Mouse (Mus musculus): ENCODE data around the gene Cntnap5a.

Cntnap5a gene

DNA sequence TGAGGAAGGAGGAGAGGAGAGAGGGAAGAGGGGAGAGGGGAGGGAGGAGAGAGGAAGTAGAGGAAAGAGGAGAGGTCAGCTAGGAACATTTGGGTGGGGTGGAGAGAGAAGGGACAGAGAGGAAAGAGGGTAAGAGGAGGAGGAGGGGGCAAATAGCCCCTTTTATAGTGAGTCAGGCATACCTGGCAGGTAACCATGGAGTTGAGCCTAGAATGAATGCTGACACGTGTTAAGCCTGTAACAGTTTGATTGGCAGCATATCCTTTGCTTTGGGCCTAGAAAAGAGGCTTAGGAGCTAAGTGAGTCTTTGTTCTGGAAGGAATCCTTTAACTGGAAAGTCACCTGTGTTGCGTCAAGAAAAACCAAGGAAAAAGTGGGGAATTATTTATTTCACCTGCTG, 681.6 kb downstream of the Cntnap5a start:
- DNase-seq (ENCODE audit: low spot score in 2 of 2) = no peak

DNA sequence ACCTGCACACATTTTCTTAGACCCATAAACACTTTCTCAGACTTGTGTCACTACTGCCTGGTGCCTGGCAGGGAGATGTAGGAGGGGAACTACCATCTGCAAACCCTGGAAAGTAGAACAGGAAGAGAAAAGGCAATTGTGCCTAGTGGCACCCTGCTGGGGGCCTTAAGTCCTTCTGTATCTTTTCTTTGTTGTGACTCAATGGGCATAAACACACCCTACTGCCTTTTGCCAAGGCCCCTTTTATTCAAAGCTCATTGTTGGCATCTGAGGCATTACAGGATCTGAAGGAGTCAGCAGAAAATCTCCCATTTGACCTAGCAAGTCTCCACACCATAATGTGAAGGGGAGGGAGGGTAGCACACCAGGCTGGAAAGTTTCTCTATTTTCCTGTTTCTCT, 682.2 kb downstream of the Cntnap5a start:
- DNase-seq (ENCODE audit: low spot score in 2 of 2) = no peak

GRCm38 (mm10) chr1:116367572-116367971, 683.0 kb downstream of the Cntnap5a start:
- DNase-seq (ENCODE audit: low spot score in 2 of 2) = no peak

GRCm38 (mm10) chr1:116370817-116371216, 686.3 kb downstream of the Cntnap5a start:
- DNase-seq (ENCODE audit: low spot score in 2 of 2) = no peak

DNA sequence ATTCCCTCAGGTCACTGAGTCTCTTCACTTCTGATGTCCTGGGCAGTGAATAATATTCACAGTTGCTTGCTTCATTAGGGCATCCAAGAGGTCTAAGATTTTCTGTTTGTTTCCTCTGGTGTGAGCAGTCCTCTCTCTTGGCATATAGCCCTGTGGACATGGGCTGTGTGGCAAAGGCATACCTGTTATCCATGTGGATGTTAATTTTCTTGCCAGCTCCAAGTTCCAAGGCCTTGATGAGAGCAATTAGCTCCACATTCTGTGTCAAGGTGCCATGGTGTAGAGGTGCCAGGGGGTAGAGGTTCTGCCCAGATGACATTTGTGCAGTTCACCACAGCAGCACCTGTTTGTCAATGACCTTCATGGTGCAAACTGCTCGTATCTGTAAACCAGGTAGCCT, 689.0 kb downstream of the Cntnap5a start:
- DNase-seq (ENCODE audit: low spot score in 2 of 2) = no peak

DNA sequence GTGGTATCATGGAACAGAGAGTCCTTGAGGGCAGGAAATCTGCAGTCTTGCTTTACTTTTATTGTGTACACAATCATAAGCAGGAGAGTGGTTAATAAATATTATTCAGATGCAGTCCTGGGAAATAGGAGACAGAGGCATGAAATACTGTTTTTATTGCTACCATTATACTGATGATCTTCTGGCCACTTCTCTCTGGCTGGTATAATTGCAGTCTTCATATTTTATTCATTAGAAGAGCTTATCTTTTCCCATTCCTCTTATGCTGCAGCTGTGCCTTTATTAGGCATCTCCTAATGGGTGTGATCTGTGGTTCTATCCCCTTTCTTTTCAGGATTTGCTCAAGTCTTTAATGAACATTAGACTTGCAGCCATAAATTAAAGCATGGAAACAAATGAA, 707.8 kb downstream of the Cntnap5a start:
- no peak for DNase-seq (ENCODE audit: low spot score in 2 of 2)

- DNase-seq (ENCODE audit: low spot score in 2 of 2) = no peak
Measured at GRCm38 (mm10) chr1:116401996-116402656, 717.6 kb downstream of the Cntnap5a start.

- DNase-seq (ENCODE audit: low spot score in 2 of 2) = no peak
Measured at GRCm38 (mm10) chr1:116409836-116410235, 725.3 kb downstream of the Cntnap5a start.

GRCm38 (mm10) chr1:116428396-116428795, 743.8 kb downstream of the Cntnap5a start:
- DNase-seq (ENCODE audit: low spot score in 2 of 2) = no peak

DNA sequence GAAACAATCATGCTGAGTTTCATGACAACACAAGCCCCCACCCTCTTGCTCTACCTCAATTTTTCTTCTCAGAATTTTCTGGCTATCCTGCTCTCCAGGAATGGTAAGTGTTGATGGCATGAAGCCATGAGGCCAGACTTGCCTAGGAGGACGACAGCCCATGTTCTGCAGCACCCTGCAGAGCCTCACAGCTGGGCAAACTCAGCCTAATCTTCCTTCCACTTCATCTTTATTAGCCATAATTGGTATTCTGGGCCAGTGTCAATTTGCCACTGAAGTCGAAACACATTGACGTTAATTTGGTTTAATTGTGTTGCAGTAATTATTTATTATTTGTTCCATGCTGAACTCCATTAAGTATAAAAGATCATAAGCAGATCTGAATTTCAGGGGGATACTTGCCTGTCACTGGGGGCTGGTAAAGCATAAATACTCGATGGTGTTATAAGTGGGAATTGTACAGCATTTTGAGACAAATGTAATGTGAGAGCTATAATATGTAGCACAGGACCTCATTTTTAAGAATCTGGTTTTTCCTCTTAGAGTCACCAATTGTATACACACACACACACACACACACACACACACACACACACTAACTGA, 770.7 kb downstream of the Cntnap5a start:
- DNase-seq (ENCODE audit: low spot score in 2 of 2) = no peak

- peak; percentile 6 to 10 for DNase-seq (ENCODE audit: low spot score in 2 of 2)
Measured at GRCm38 (mm10) chr1:116477703-116478102, 793.1 kb downstream of the Cntnap5a start.

DNA sequence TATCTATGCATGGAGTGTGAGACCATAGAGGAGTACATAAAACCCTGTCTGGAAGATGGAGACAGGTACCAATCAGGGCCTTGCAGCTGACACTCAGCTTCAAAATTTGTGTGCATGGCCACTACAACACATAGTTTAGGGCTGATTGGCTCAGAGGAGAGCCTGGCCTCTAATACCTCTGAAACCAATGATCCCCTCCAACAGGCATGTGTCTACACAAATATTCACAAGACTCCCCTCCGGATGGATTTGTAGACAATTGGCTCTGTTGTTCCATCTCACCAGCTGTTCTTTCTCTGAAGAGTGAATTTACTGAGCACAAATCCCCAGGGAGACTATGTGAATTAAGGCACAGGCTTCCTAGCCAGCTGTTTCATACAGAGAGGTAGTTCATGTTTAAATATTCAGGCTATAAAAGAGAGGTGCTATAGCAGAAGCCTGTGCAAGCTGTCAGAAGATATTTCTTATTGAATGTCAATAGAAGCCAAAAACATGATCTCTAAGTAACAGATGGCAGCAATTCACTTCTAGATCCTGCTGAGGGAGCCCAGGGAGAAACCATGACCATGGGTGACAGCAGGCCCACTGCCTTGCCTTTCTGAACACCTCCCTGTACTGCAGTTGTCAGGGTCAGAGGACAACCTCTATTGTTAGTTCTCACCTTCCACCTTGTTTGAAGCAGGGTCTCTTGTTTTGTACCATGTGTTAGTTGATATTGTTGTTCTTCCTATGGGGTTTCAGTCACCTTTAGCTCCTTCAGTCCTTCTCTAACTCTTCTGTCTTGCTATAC, 804.4 kb downstream of the Cntnap5a start:
- DNase-seq (ENCODE audit: low spot score in 2 of 2) = no peak

DNA sequence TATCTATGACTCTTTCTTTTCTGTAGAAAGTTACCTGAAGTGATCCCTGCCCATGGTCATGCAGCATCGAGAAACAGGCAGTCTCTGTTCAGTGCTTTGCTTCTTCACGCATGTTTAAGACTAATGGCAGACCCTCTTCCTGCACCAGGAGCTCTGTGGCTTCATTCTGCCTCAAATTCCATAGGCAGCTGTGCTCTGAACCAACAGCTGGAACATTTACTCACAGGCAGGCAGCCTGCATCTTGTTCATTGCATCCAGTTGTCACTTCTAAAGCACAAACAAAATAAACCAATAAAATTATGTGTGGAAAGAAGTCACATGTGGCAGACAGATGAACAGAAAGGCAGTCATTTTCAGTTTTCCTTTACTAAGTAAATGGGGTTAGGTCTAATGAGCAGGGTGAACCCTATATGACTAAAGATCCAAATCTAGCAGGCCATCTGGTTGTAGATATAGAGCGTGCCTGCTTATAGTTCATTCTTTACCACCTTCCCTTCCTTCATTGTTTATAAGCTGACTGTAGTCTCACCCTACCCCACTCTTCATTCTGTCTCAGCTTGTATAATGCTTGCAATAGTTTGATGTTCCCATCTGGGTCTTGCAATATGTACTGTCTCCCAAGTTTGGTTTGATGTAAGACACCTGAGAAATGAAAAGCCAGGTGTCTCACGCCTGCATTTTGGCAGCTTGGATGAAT, 893.6 kb downstream of the Cntnap5a start:
- no peak for DNase-seq (ENCODE audit: low spot score in 2 of 2)

- DNase-seq (ENCODE audit: low spot score in 2 of 2) = no peak
Measured at GRCm38 (mm10) chr1:116616272-116616671, 931.7 kb downstream of the Cntnap5a start.

Data from urinary bladder, postnatal 36 days (tissue).